8 mouse cellular contexts compared by ENCODE assay signal in the genomic region with DNA sequence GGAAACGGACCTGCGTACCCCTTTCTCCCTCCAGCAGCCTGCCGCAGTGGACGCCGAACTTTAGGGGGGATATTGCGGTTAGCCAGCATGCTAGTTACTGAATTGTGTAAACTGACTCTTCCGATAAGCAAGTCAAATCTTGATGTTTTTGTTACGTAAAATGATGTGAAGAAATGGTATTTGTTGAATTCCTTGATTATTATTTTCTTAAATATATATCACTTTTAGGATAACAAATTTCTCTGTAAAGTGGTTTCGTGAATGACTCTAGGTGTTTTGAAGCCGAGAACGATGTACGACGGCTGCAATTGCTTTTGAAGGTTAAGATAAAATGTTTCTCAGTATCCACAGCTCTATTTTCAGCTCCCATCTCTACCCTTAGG. TPM values are rescaled to one million over a fixed set of nuclear protein-coding genes. Genes with fewer than 3 reads are reported as not detected.
DNase-seq lines count a peak whose midpoint lies in the region; ATAC-seq and TF ChIP-seq lines count a peak whose summit lies in the region.

No protein-coding gene starts in this region.

- H3K27ac ChIP-seq in left cerebral cortex, adult 2 months: peak overlapping the region; percentile 97
- peak overlapping the region; percentile 94 for H3K27ac ChIP-seq in embryonic facial prominence, embryonic 12.5 days
- H3K27ac ChIP-seq in intestine, embryonic 14.5 days (ENCODE audit: low read depth): peak overlapping the region; percentile 97
- H3K27ac ChIP-seq in neural tube, embryonic 12.5 days: peak overlapping the region; percentile 83

- intact Hi-C loops in left cerebral cortex, adult 2 months (cut with DNase I): loop anchor here (5.0 kb wide), 1 partner anchor 90 kb away; no protein-coding TSS in a partner anchor
- intact Hi-C loops in left cerebral cortex, postnatal 10 days (cut with DNase I): loop anchor here (1.0 kb wide), 1 partner anchor 41 kb away; no protein-coding TSS in a partner anchor

- H3K4me3 ChIP-seq in left cerebral cortex, adult 2 months: peak overlapping the region; percentile 97
- peak overlapping the region; percentile 81 for H3K4me3 ChIP-seq in embryonic facial prominence, embryonic 12.5 days
- H3K4me3 ChIP-seq in intestine, embryonic 14.5 days (ENCODE audit: low read depth, low read length): peak overlapping the region; percentile 93
- H3K4me3 ChIP-seq in neural tube, embryonic 12.5 days: peak overlapping the region; percentile 77

- ATAC-seq in embryonic facial prominence, embryonic 12.5 days (ENCODE audit: insufficient number of reproducible peaks, insufficient read depth, low FRiP score, low TSS enrichment): no peak
- ATAC-seq in intestine, embryonic 14.5 days (replicated peaks; ENCODE audit: low FRiP score, low TSS enrichment, low read depth): no peak
- ATAC-seq in neural tube, embryonic 12.5 days (ENCODE audit: low FRiP score, low read depth): no peak

- H3K9me3 ChIP-seq in embryonic facial prominence, embryonic 12.5 days: no peaks in the 10 kb centered on the region
- no peaks in the 10 kb centered on the region for H3K9me3 ChIP-seq in intestine, embryonic 14.5 days (ENCODE audit: control insufficient read depth, low read length)
- H3K9me3 ChIP-seq in neural tube, embryonic 12.5 days: no peaks in the 10 kb centered on the region

- 10% methylated on average over 13 of the region's 13 CpGs for WGBS in embryonic facial prominence, embryonic 12.5 days
- 2% methylated on average over 13 of the region's 13 CpGs for WGBS in intestine, embryonic 14.5 days
- 9% methylated on average over 13 of the region's 13 CpGs for WGBS in neural tube, embryonic 12.5 days

- TF ChIP-seq CTCF in left cerebral cortex, adult 2 months (IDR thresholded peaks at IDR 0.05): no peak

- no peaks in the 10 kb centered on the region for H3K27me3 ChIP-seq in embryonic facial prominence, embryonic 12.5 days
- no peaks in the 10 kb centered on the region for H3K27me3 ChIP-seq in intestine, embryonic 14.5 days (replicated peaks; ENCODE audit: control insufficient read depth, insufficient read depth, low read length)
- H3K27me3 ChIP-seq in neural tube, embryonic 12.5 days (replicated peaks): no peaks in the 10 kb centered on the region

- peaks cover 22% of the 10 kb centered on the region for H3K4me1 ChIP-seq in embryonic facial prominence, embryonic 12.5 days
- peaks cover 23% of the 10 kb centered on the region for H3K4me1 ChIP-seq in intestine, embryonic 14.5 days (replicated peaks; ENCODE audit: control insufficient read depth, insufficient read depth, low read length)
- peaks cover 27% of the 10 kb centered on the region for H3K4me1 ChIP-seq in neural tube, embryonic 12.5 days

- no peaks in the 10 kb centered on the region for H3K36me3 ChIP-seq in embryonic facial prominence, embryonic 12.5 days
- no peaks in the 10 kb centered on the region for H3K36me3 ChIP-seq in intestine, embryonic 14.5 days (ENCODE audit: control insufficient read depth, insufficient read depth, low read length)
- H3K36me3 ChIP-seq in neural tube, embryonic 12.5 days: no peaks in the 10 kb centered on the region

- H3K4me2 ChIP-seq in embryonic facial prominence, embryonic 12.5 days (replicated peaks): peak overlapping the region; percentile 61
- peak overlapping the region; percentile 67 for H3K4me2 ChIP-seq in intestine, embryonic 14.5 days (ENCODE audit: low read length)
- peak overlapping the region; percentile 68 for H3K4me2 ChIP-seq in neural tube, embryonic 12.5 days (replicated peaks)

- H3K9ac ChIP-seq in embryonic facial prominence, embryonic 12.5 days: peak overlapping the region; percentile 79
- peak overlapping the region; percentile 67 for H3K9ac ChIP-seq in intestine, embryonic 14.5 days (ENCODE audit: low read length)
- peak overlapping the region; percentile 69 for H3K9ac ChIP-seq in neural tube, embryonic 12.5 days

- no peak for DNase-seq in left cerebral cortex, adult 2 months (ENCODE audit: extremely low spot score in 1 of 2, low spot score in 2 of 2)
- DNase-seq in left cerebral cortex, postnatal 10 days (ENCODE audit: extremely low spot score in 1 of 2, low spot score in 2 of 2): no peak
- DNase-seq in intestine, embryonic 14.5 days (ENCODE audit: low spot score): no peak
- DNase-seq in right cerebral cortex, postnatal 10 days (ENCODE audit: low spot score in 2 of 2): no peak
- no peak for DNase-seq in left cerebral cortex, adult 11 months (ENCODE audit: low spot score)
- DNase-seq in lung, postnatal 36 days: no peak

RNA-seq across cellular contexts. Expression of a gene that starts 0.5 kb away (rescaled TPM):
- 10 to 100 TPM; 30.5 to 35.4 TPM for total RNA-seq in left cerebral cortex, adult 2 months (2021)
- total RNA-seq in left cerebral cortex, postnatal 10 days (2021): 10 to 100 TPM; 32.8 to 33.0 TPM
- 51.8 and 58.7 TPM in 2 replicates for polyA plus RNA-seq in embryonic facial prominence, embryonic 12.5 days (2016; fragmentation: Nextera tagmentation; extraction: Ambion mirVana)
- 52.5 and 57.6 TPM in 2 replicates for polyA plus RNA-seq in intestine, embryonic 14.5 days (2014; fragmentation: Nextera tagmentation; extraction: Ambion mirVana)
- 65.2 and 69.7 TPM in 2 replicates for polyA plus RNA-seq in neural tube, embryonic 12.5 days (2016; fragmentation: Nextera tagmentation; extraction: Ambion mirVana)

RNA-seq across cellular contexts. Expression of a gene that starts 42.7 kb away (rescaled TPM):
- total RNA-seq in left cerebral cortex, adult 2 months (2021): 10 to 100 TPM; 89.7 to 94.6 TPM
- 100 to 1,000 TPM; 102 to 104 TPM for total RNA-seq in left cerebral cortex, postnatal 10 days (2021)
- polyA plus RNA-seq in embryonic facial prominence, embryonic 12.5 days (2016; fragmentation: Nextera tagmentation; extraction: Ambion mirVana): 9.0 and 10.3 TPM in 2 replicates
- 11.5 and 13.5 TPM in 2 replicates for polyA plus RNA-seq in intestine, embryonic 14.5 days (2014; fragmentation: Nextera tagmentation; extraction: Ambion mirVana)
- polyA plus RNA-seq in neural tube, embryonic 12.5 days (2016; fragmentation: Nextera tagmentation; extraction: Ambion mirVana): 10.0 and 11.8 TPM in 2 replicates
